Mouse (Mus musculus): ENCODE results near the gene Gpkow.

- TF ChIP-seq FLI1 (IDR thresholded peaks at IDR 0.05; ENCODE audit: low read length) (no peak), GATA1 (IDR thresholded peaks at IDR 0.05; ENCODE audit: borderline replicate concordance, low read length) (no peak)
Measured at GRCm38 (mm10) chrX:7673578-7674281, 23.2 kb upstream of the Gpkow start.
